Mouse (Mus musculus) intestine, embryonic 14.5 days (tissue): ENCODE data around the gene Prdx6b. TPM values are rescaled to one million over a fixed set of nuclear protein-coding genes. Genes with fewer than 3 reads are reported as not detected.

Experiments
- ATAC-seq: fragments of 200-750 bp; cut with Nextera tagmentation; replicated peaks from 2 replicates; pipeline ENCODE4 v1.8.0; 2017; ENCODE audit warnings: low read depth, moderate number of reproducible peaks, moderate TSS enrichment, moderate library complexity; ENCODE audit not compliant: low FRiP score, low TSS enrichment
- DNase-seq: peaks from one replicate; pipeline ENCODE4 v3.0.0-alpha.2; 2018; ENCODE audit warnings: low spot score
- H3K27ac ChIP-seq: fragments of 300-500 bp; sonication (generic); 2 replicates; pipeline ENCODE4 v1.5.1; 2014; ENCODE audit warnings: low read depth, mild to moderate bottlenecking, control low read depth
- H3K27me3 ChIP-seq: fragments of 300-500 bp; sonication (generic); replicated peaks from 2 replicates; pipeline ENCODE4 v1.6.1; 2014; ENCODE audit warnings: low read length, control low read depth; ENCODE audit not compliant: control insufficient read depth, insufficient read depth
- H3K36me3 ChIP-seq: fragments of 300-500 bp; sonication (generic); 2 replicates; pipeline ENCODE4 v1.6.1; 2014; ENCODE audit warnings: low read length, control low read depth; ENCODE audit not compliant: control insufficient read depth, insufficient read depth
- H3K4me1 ChIP-seq: fragments of 300-500 bp; sonication (generic); replicated peaks from 2 replicates; pipeline ENCODE4 v1.6.1; 2014; ENCODE audit warnings: low read length, control low read depth, mixed read lengths; ENCODE audit not compliant: control insufficient read depth, insufficient read depth
- H3K4me2 ChIP-seq: fragments of 300-500 bp; sonication (generic); 2 replicates; pipeline ENCODE4 v1.6.1; 2014; ENCODE audit warnings: low read length
- H3K4me3 ChIP-seq: fragments of 300-500 bp; sonication (generic); 2 replicates; pipeline ENCODE4 v1.5.1; 2014; ENCODE audit warnings: low read depth, low read length, control low read depth, mixed read lengths
- H3K9ac ChIP-seq: fragments of 300-500 bp; sonication (generic); 2 replicates; pipeline ENCODE4 v1.6.1; 2014; ENCODE audit warnings: mild to moderate bottlenecking, low read length
- H3K9me3 ChIP-seq: fragments of 300-500 bp; sonication (generic); 2 replicates; pipeline ENCODE4 v1.6.1; 2016; ENCODE audit warnings: low read length, control low read depth; ENCODE audit not compliant: control insufficient read depth
- WGBS: fragments of 180-500 bp; shearing (Covaris S2); extraction: QIAGEN DNeasy Blood & Tissue Kit; methylation state at CpG from one replicate; pipeline ENCODE4 v1.1.7; 2014; 5-methylcytosine and 5-hydroxymethylcytosine counted together
- polyA plus RNA-seq: library from polyadenylated mRNA; unstranded; fragments of >200 nt; fragmentation: Nextera tagmentation; extraction: Ambion mirVana; gene quantifications from 2 replicates; pipeline ENCODE4 v1.2.1, GENCODE M21; 2014

The Prdx6b gene
- 0.05 TPM in 1 of 2 replicates, not detected in the other for polyA plus RNA-seq

- Histone ChIP-seq H3K36me3 (no peaks in the 10 kb centered on the region), H3K4me1 (no peaks in the 10 kb centered on the region), H3K4me3 (no peak within 1 kb of the TSS), H3K27ac (no peak within 1 kb of the TSS), H3K4me2 (no peak within 1 kb of the TSS), H3K9me3 (no peaks in the 10 kb centered on the region), H3K27me3 (no peaks in the 10 kb centered on the region), H3K9ac (no peak within 1 kb of the TSS)
- DNase-seq (no peak), ATAC-seq (no peak)
- WGBS = 83% methylated on average over 8 of the region's 8 CpGs
These were observed at the start of gene Prdx6b for GRCm38 (mm10) chr2:80292172-80292571. Gene Prdx6b, plus strand, starts transcription at chr2:80292472.

- H3K9ac ChIP-seq = no peak overlapping the region
- ATAC-seq = no peak
- H3K4me3 ChIP-seq = no peak overlapping the region
- no peak overlapping the region for H3K27ac ChIP-seq
- H3K36me3 ChIP-seq = no peaks in the 10 kb centered on the region
- H3K4me2 ChIP-seq = no peak overlapping the region
- no peaks in the 10 kb centered on the region for H3K9me3 ChIP-seq
- no peaks in the 10 kb centered on the region for H3K27me3 ChIP-seq
- 86% methylated on average over 3 of the region's 3 CpGs for WGBS
- no peaks in the 10 kb centered on the region for H3K4me1 ChIP-seq
- DNase-seq = no peak
These were observed 44.8 kb upstream of the Prdx6b start for GRCm38 (mm10) chr2:80247466-80247865.

GRCm38 (mm10) chr2:80247868-80248267 is 44.4 kb upstream of the Prdx6b start:
- H3K9ac ChIP-seq = no peak overlapping the region
- H3K27ac ChIP-seq = no peak overlapping the region
- H3K36me3 ChIP-seq = no peaks in the 10 kb centered on the region
- DNase-seq = no peak
- no peaks in the 10 kb centered on the region for H3K4me1 ChIP-seq
- no peak overlapping the region for H3K4me2 ChIP-seq
- ATAC-seq = no peak
- H3K9me3 ChIP-seq = no peaks in the 10 kb centered on the region
- no peaks in the 10 kb centered on the region for H3K27me3 ChIP-seq
- no peak overlapping the region for H3K4me3 ChIP-seq

- H3K4me3 ChIP-seq = no peak overlapping the region
- ATAC-seq (no peak), DNase-seq (no peak)
- H3K4me2 ChIP-seq = no peak overlapping the region
- WGBS = 89% methylated on average over 3 of the region's 3 CpGs
- H3K27ac ChIP-seq = no peak overlapping the region
- no peaks in the 10 kb centered on the region for H3K36me3 ChIP-seq
- no peaks in the 10 kb centered on the region for H3K9me3 ChIP-seq
- H3K9ac ChIP-seq = no peak overlapping the region
- no peaks in the 10 kb centered on the region for H3K4me1 ChIP-seq
- no peaks in the 10 kb centered on the region for H3K27me3 ChIP-seq
These were observed 32.2 kb upstream of the Prdx6b start for GRCm38 (mm10) chr2:80259888-80260672.

GRCm38 (mm10) chr2:80266894-80267293 is 25.4 kb upstream of the Prdx6b start:
- Histone ChIP-seq H3K4me1 (0 out of 2 replicates have a peak, but pooled peaks cover 5% of the 10 kb centered on the region), H3K9ac (no peak overlapping the region), H3K27ac (no peak overlapping the region), H3K4me2 (peak overlapping the region; percentile 28), H3K27me3 (no peaks in the 10 kb centered on the region), H3K36me3 (no peaks in the 10 kb centered on the region), H3K4me3 (no peak overlapping the region), H3K9me3 (no peaks in the 10 kb centered on the region)
- ATAC-seq (0 out of 2 replicates have a peak, but pooled peaks have one; percentile 47), DNase-seq (peak; percentile 74)
- 15% methylated on average over 11 of the region's 11 CpGs for WGBS

- no peak for DNase-seq
- H3K27me3 ChIP-seq = no peaks in the 10 kb centered on the region
- H3K9ac ChIP-seq = no peak overlapping the region
- no peak for ATAC-seq
- no peak overlapping the region for H3K4me2 ChIP-seq
- no peaks in the 10 kb centered on the region for H3K36me3 ChIP-seq
- H3K4me1 ChIP-seq = 0 out of 2 replicates have a peak, but pooled peaks cover 5% of the 10 kb centered on the region
- H3K4me3 ChIP-seq = no peak overlapping the region
- H3K9me3 ChIP-seq = no peaks in the 10 kb centered on the region
- H3K27ac ChIP-seq = no peak overlapping the region
- 59% methylated on average over 4 of the region's 4 CpGs for WGBS
These were observed 24.2 kb upstream of the Prdx6b start for GRCm38 (mm10) chr2:80268053-80268452.

GRCm38 (mm10) chr2:80271431-80271830 is 20.8 kb upstream of the Prdx6b start:
- no peak overlapping the region for H3K9ac ChIP-seq
- H3K27ac ChIP-seq = no peak overlapping the region
- H3K4me1 ChIP-seq = 0 out of 2 replicates have a peak, but pooled peaks cover 3% of the 10 kb centered on the region
- no peaks in the 10 kb centered on the region for H3K36me3 ChIP-seq
- no peaks in the 10 kb centered on the region for H3K9me3 ChIP-seq
- no peak overlapping the region for H3K4me3 ChIP-seq
- H3K4me2 ChIP-seq = no peak overlapping the region
- no peak for DNase-seq
- ATAC-seq = no peak
- 76% methylated on average over 1 of the region's 1 CpGs for WGBS
- H3K27me3 ChIP-seq = no peaks in the 10 kb centered on the region

- Histone ChIP-seq H3K36me3 (no peaks in the 10 kb centered on the region), H3K4me3 (no peak overlapping the region), H3K27ac (no peak overlapping the region), H3K9me3 (no peaks in the 10 kb centered on the region), H3K4me1 (no peaks in the 10 kb centered on the region), H3K9ac (no peak overlapping the region), H3K27me3 (no peaks in the 10 kb centered on the region), H3K4me2 (no peak overlapping the region)
- 97% methylated on average over 3 of the region's 3 CpGs for WGBS
- ATAC-seq (no peak), DNase-seq (no peak)
These were observed 19.2 kb upstream of the Prdx6b start for GRCm38 (mm10) chr2:80273038-80273437.

GRCm38 (mm10) chr2:80273763-80274162 is 18.5 kb upstream of the Prdx6b start:
- ATAC-seq = no peak
- Histone ChIP-seq H3K4me1 (no peaks in the 10 kb centered on the region), H3K9ac (no peak overlapping the region), H3K27ac (no peak overlapping the region), H3K4me2 (no peak overlapping the region), H3K9me3 (no peaks in the 10 kb centered on the region), H3K4me3 (no peak overlapping the region), H3K27me3 (no peaks in the 10 kb centered on the region), H3K36me3 (no peaks in the 10 kb centered on the region)
- 78% methylated on average over 4 of the region's 4 CpGs for WGBS
- DNase-seq = no peak
